ENCODE assay signal across 22 mouse cellular contexts in genomic region chrX:112567716-112568115, GRCm38 (mm10). TPM values are rescaled to one million over a fixed set of nuclear protein-coding genes. Genes with fewer than 3 reads are reported as not detected.
DNase-seq lines count a peak whose midpoint lies in the region; ATAC-seq lines count a peak whose summit lies in the region.
"Had no signal": no experiment of that assay in that cellular context is flagged by ENCODE, and none has a peak within 500 bp of the region (broad histone marks: within the 10 kb centered on the region; RNA-seq: fewer than 3 reads in every experiment).

No protein-coding gene starts in this region.

- no peak overlapping the region for H3K4me3 ChIP-seq in hindbrain, embryonic 14.5 days (replicated peaks; ENCODE audit: low read length)
- no peak overlapping the region for H3K4me3 ChIP-seq in hindbrain, embryonic 10.5 days
- H3K4me3 ChIP-seq: forebrain, embryonic 10.5 days; gastrocnemius, adult 2 months; limb, embryonic 13.5 days; liver, embryonic 13.5 days; lung, embryonic 15.5 days; midbrain, embryonic 10.5 days had no signal

- no peak overlapping the region for H3K9ac ChIP-seq in hindbrain, embryonic 14.5 days
- H3K9ac ChIP-seq: limb, embryonic 13.5 days; liver, embryonic 13.5 days; lung, embryonic 15.5 days had no signal

- H3K27me3 ChIP-seq in hindbrain, embryonic 14.5 days (ENCODE audit: control insufficient read depth, insufficient read depth, low read length), result no peaks in the 10 kb centered on the region
- no peaks in the 10 kb centered on the region for H3K27me3 ChIP-seq in hindbrain, embryonic 10.5 days (ENCODE audit: insufficient read depth, poor library complexity, severe bottlenecking)
- H3K27me3 ChIP-seq: limb, embryonic 13.5 days; liver, embryonic 13.5 days; lung, embryonic 15.5 days had no signal

- no peak overlapping the region for H3K27ac ChIP-seq in hindbrain, embryonic 14.5 days
- H3K27ac ChIP-seq in hindbrain, embryonic 10.5 days, result no peak overlapping the region
- H3K27ac ChIP-seq: forebrain, embryonic 10.5 days; gastrocnemius, adult 2 months; limb, embryonic 13.5 days; liver, embryonic 13.5 days; lung, embryonic 15.5 days; macrophage; midbrain, embryonic 10.5 days had no signal

- H3K4me2 ChIP-seq in hindbrain, embryonic 14.5 days (replicated peaks), result no peak overlapping the region
- H3K4me2 ChIP-seq: limb, embryonic 13.5 days; liver, embryonic 13.5 days; lung, embryonic 15.5 days had no signal

- WGBS in hindbrain, embryonic 14.5 days, result 70% methylated on average over 2 of the region's 2 CpGs
- 92% methylated on average over 2 of the region's 2 CpGs for WGBS in hindbrain, embryonic 10.5 days

- H3K4me1 ChIP-seq in hindbrain, embryonic 14.5 days (replicated peaks; ENCODE audit: control insufficient read depth, insufficient read depth, low read length), result no peaks in the 10 kb centered on the region
- H3K4me1 ChIP-seq in hindbrain, embryonic 10.5 days (replicated peaks), result no peaks in the 10 kb centered on the region
- H3K4me1 ChIP-seq: forebrain, embryonic 10.5 days; limb, embryonic 13.5 days; liver, embryonic 13.5 days; lung, embryonic 15.5 days; midbrain, embryonic 10.5 days had no signal

- DNase-seq in cerebellum, postnatal 10 days, result peak; percentile 51 to 62
- no peak for DNase-seq in cerebellum, adult 11 months
- peak; percentile 24 for DNase-seq in hindbrain, embryonic 14.5 days (ENCODE audit: low spot score)
- no peak for DNase-seq in hindbrain, embryonic 10.5 days (ENCODE audit: low spot score)
- peak; percentile 33 for DNase-seq in ovary, adult 18-20 months (ENCODE audit: low spot score)
- no peak for DNase-seq in ovary, postnatal 10 days (ENCODE audit: low spot score)
- no peak for DNase-seq in adipocyte (ENCODE audit: low spot score)
- DNase-seq: gastrocnemius, adult 2 months; heart, adult 11 months; heart, postnatal 36 days; kidney, adult 2 months; layer of hippocampus, adult 9-11 months; liver, embryonic 13.5 days; right cerebral cortex, postnatal 14 days; spleen, adult 18-20 months; thymus, adult 18-20 months; thymus, postnatal 4 days had no signal

- no peak for ATAC-seq in hindbrain, embryonic 14.5 days (ENCODE audit: low FRiP score)

- no peaks in the 10 kb centered on the region for H3K9me3 ChIP-seq in hindbrain, embryonic 14.5 days (ENCODE audit: control insufficient read depth, low read length)
- H3K9me3 ChIP-seq in hindbrain, embryonic 10.5 days, result no peaks in the 10 kb centered on the region
- H3K9me3 ChIP-seq: forebrain, embryonic 10.5 days; limb, embryonic 13.5 days; liver, embryonic 13.5 days; lung, embryonic 15.5 days; midbrain, embryonic 10.5 days had no signal

- no peaks in the 10 kb centered on the region for H3K36me3 ChIP-seq in hindbrain, embryonic 14.5 days (replicated peaks; ENCODE audit: control insufficient read depth, insufficient read depth)
- no peaks in the 10 kb centered on the region for H3K36me3 ChIP-seq in hindbrain, embryonic 10.5 days
- H3K36me3 ChIP-seq: forebrain, embryonic 10.5 days; limb, embryonic 13.5 days; liver, embryonic 13.5 days; lung, embryonic 15.5 days; midbrain, embryonic 10.5 days had no signal

RNA-seq across cellular contexts. Expression of gene Zfp711, which starts 32.6 kb away (rescaled TPM):
- polyA plus RNA-seq in hindbrain, embryonic 14.5 days (2014; fragmentation: Nextera tagmentation; extraction: Ambion mirVana), result 41.0 and 44.8 TPM in 2 replicates
- polyA plus RNA-seq in hindbrain, embryonic 10.5 days (2016; fragmentation: Nextera tagmentation; extraction: Ambion mirVana), result 16.3 and 19.1 TPM in 2 replicates
- polyA plus RNA-seq: macrophage had no signal

Comparison
In these comparisons a context has a peak if more than half of its experiments do, and no peak if none do; other contexts are left out.
1. DNase-seq: peak in cerebellum, postnatal 10 days (2 of 2), hindbrain, embryonic 14.5 days (single experiment) and ovary, adult 18-20 months (single experiment); none in cerebellum, adult 11 months (single experiment), hindbrain, embryonic 10.5 days (single experiment), ovary, postnatal 10 days (single experiment) and adipocyte (single experiment).